Mouse (Mus musculus) ovary, postnatal 36 days (tissue): ENCODE measurements around the gene Lrp5.

ENCODE experiments used
- DNase-seq: peaks from one replicate; pipeline ENCODE4 v3.0.0; 2022; ENCODE audit warnings: low spot score, mixed read lengths

The Lrp5 gene

GRCm38 (mm10) chr19:3686215-3686894 lies at the start of gene Lrp5:
TSS of gene Lrp5 (minus strand) at chr19:3686564.
- peak; percentile 81 for DNase-seq

- no peak for DNase-seq
Measured at GRCm38 (mm10) chr19:3736001-3736400, 49.6 kb upstream of the Lrp5 start.

- DNase-seq, result no peak
Measured at GRCm38 (mm10) chr19:3730781-3731646, 44.6 kb upstream of the Lrp5 start.

GRCm38 (mm10) chr19:3728901-3729300 lies 42.5 kb upstream of the Lrp5 start:
- no peak for DNase-seq

- peak; percentile 52 for DNase-seq
Measured at GRCm38 (mm10) chr19:3724779-3725178, 38.4 kb upstream of the Lrp5 start.

GRCm38 (mm10) chr19:3723904-3724303 lies 37.5 kb upstream of the Lrp5 start:
- no peak for DNase-seq

GRCm38 (mm10) chr19:3723170-3723569 lies 36.8 kb upstream of the Lrp5 start:
- DNase-seq, result no peak

- peak; percentile 72 for DNase-seq
Measured at GRCm38 (mm10) chr19:3719362-3719891, 33.1 kb upstream of the Lrp5 start.

GRCm38 (mm10) chr19:3718481-3719361 lies 32.4 kb upstream of the Lrp5 start:
- peak; percentile 60 for DNase-seq

GRCm38 (mm10) chr19:3714381-3714780 lies 28.0 kb upstream of the Lrp5 start:
- no peak for DNase-seq

GRCm38 (mm10) chr19:3710436-3710835 lies 24.1 kb upstream of the Lrp5 start:
- DNase-seq, result no peak

GRCm38 (mm10) chr19:3709013-3709787 lies 22.8 kb upstream of the Lrp5 start:
- DNase-seq, result no peak

GRCm38 (mm10) chr19:3708078-3709012 lies 22.0 kb upstream of the Lrp5 start, which contains the start of gene 1810055G02Rik:
TSS of gene 1810055G02Rik (plus strand) at chr19:3708293.
- DNase-seq, result peak; percentile 98

GRCm38 (mm10) chr19:3707553-3707952 lies 21.2 kb upstream of the Lrp5 start:
- DNase-seq, result no peak

GRCm38 (mm10) chr19:3706258-3706657 lies 19.9 kb upstream of the Lrp5 start:
- no peak for DNase-seq

- no peak for DNase-seq
Measured at GRCm38 (mm10) chr19:3702460-3702859, 16.1 kb upstream of the Lrp5 start.

GRCm38 (mm10) chr19:3699508-3700438 lies 13.4 kb upstream of the Lrp5 start:
- peak; percentile 71 for DNase-seq

- no peak for DNase-seq
Measured at GRCm38 (mm10) chr19:3698035-3698434, 11.7 kb upstream of the Lrp5 start.

- DNase-seq, result no peak
Measured at GRCm38 (mm10) chr19:3695976-3696375, 9.6 kb upstream of the Lrp5 start.
